Mouse (Mus musculus): ENCODE measurements around the gene Dgcr2. TPM values are rescaled to one million over a fixed set of nuclear protein-coding genes. Genes with fewer than 3 reads are reported as not detected.
A peak's percentile ranks its signal among the peaks of the same experiment; 100 is the strongest.

Dgcr2 gene
- total and polyA plus RNA-seq, 2 experiments from 2014 or later, result 94.0 to 178 TPM

- no peak for TF ChIP-seq CTCF (IDR thresholded peaks at IDR 0.05)
Measured at GRCm38 (mm10) chr16:17807192-17808009, 91.0 kb downstream of the Dgcr2 start.

DNA sequence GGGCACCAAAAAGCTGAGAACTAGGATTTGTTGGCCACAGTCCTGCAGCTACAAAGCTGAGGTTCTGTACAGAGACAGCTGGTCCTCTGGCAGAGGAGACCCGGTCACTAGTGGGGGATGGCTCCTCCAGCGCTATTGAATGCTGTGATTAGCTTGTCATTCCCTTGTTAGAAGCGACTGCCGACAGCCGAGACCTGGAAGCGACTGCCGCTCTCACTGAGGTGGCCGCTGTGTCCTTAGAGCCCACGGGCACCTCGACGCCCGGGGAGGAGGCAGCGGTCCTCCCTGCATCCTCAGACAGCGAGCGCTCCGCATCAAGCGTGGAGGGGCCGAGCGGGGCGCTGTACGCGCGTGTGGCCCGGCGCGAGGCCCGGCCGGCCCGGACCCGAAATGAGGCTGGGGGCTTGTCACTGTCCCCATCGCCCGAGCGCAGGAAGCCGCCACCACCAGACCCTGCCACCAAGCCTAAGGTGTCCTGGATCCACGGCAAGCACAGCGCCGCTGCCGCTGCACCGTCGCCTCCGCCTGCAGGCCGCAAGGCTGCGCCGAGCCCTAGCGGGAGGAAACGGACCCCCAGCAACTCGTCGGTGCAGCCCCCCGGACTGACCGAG, 91.7 kb downstream of the Dgcr2 start:
- H3K4me1 ChIP-seq (ENCODE audit: insufficient read depth, low read length), result peaks cover 39% of the 10 kb centered on the region
- WGBS, result 1% methylated on average over 44 of the region's 50 CpGs
- peak; percentile 15 for DNase-seq (ENCODE audit: low spot score)

More at GRCm38 (mm10) chr16:17807192-17808009, 91.0 kb downstream of the Dgcr2 start:
- Histone ChIP-seq H3K4me1 (ENCODE audit: insufficient read depth, low read length) (peaks cover 37% of the 10 kb centered on the region), H3K4me2 (ENCODE audit: low read depth, low read length, poor library complexity, severe bottlenecking) (peak overlapping the region; percentile 86), H3K4me3 (ENCODE audit: low read depth, low read length) (peak overlapping the region; percentile 63), H3K27ac (ENCODE audit: low read depth, low read length) (peak overlapping the region; percentile 87), H3K9me3 (ENCODE audit: low read length) (no peaks in the 10 kb centered on the region), H3K9ac (replicated peaks; ENCODE audit: low read length, poor library complexity, severe bottlenecking) (peak overlapping the region; percentile 84), H3K27me3 (ENCODE audit: insufficient read depth, low read length) (peaks cover 34% of the 10 kb centered on the region), H3K36me3 (ENCODE audit: insufficient read depth, low read length) (no peaks in the 10 kb centered on the region)
- WGBS, result 2% methylated on average over 66 of the region's 73 CpGs
- ATAC-seq (ENCODE audit: low FRiP score) (peak; percentile 82), DNase-seq (ENCODE audit: low spot score) (peak; percentile 94)

DNA sequence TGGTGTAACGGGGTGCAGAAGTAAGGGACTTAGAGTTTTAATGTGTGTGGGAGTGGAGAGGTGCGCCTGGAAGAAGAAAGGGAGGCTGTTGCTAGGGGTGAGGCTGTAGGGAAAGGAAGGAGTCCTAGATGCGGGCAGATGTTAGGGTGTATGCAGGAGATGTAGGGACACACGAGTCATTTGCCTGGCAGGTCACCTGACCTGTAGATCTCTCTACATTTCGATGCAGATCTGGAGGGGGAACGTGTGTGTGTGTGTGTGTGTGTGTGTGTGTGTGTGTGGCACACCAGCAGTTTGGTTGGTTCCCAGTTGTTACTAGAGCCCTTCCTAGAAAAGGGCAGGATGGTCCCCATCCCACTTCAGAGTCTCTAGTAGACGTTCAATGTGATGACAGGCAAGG, 93.4 kb downstream of the Dgcr2 start:
- Histone ChIP-seq H3K4me1 (ENCODE audit: insufficient read depth, low read length) (peaks cover 37% of the 10 kb centered on the region), H3K9ac (replicated peaks; ENCODE audit: low read length, poor library complexity, severe bottlenecking) (no peak overlapping the region), H3K9me3 (ENCODE audit: low read length) (no peaks in the 10 kb centered on the region), H3K27ac (ENCODE audit: low read depth, low read length) (no peak overlapping the region), H3K27me3 (ENCODE audit: insufficient read depth, low read length) (peaks cover 56% of the 10 kb centered on the region), H3K36me3 (ENCODE audit: insufficient read depth, low read length) (no peaks in the 10 kb centered on the region), H3K4me3 (ENCODE audit: low read depth, low read length) (no peak overlapping the region), H3K4me2 (ENCODE audit: low read depth, low read length, poor library complexity, severe bottlenecking) (peak overlapping the region; percentile 51; the same call in 1 of the 2 replicates)
- TF ChIP-seq CTCF (IDR thresholded peaks at IDR 0.05), result no peak
- DNase-seq (ENCODE audit: low spot score) (no peak), ATAC-seq (ENCODE audit: low FRiP score) (no peak)
- 6% methylated on average over 7 of the region's 7 CpGs for WGBS

More for the DNA sequence above, 91.7 kb downstream of the Dgcr2 start:
- Histone ChIP-seq H3K4me2 (ENCODE audit: low read depth, low read length, poor library complexity, severe bottlenecking) (peak overlapping the region; percentile 86), H3K36me3 (ENCODE audit: insufficient read depth, low read length) (no peaks in the 10 kb centered on the region), H3K9me3 (ENCODE audit: low read length) (no peaks in the 10 kb centered on the region), H3K27ac (ENCODE audit: low read depth, low read length) (peak overlapping the region; percentile 87), H3K9ac (replicated peaks; ENCODE audit: low read length, poor library complexity, severe bottlenecking) (peak overlapping the region; percentile 84), H3K27me3 (ENCODE audit: insufficient read depth, low read length) (peaks cover 41% of the 10 kb centered on the region), H3K4me3 (ENCODE audit: low read depth, low read length) (peak overlapping the region; percentile 63)
- peak; percentile 26; the same call in 1 of the 2 replicates for ATAC-seq (ENCODE audit: low FRiP score)
- peak; percentile 2; the same call in 1 of the 2 replicates for TF ChIP-seq CTCF (IDR thresholded peaks at IDR 0.05)

DNA sequence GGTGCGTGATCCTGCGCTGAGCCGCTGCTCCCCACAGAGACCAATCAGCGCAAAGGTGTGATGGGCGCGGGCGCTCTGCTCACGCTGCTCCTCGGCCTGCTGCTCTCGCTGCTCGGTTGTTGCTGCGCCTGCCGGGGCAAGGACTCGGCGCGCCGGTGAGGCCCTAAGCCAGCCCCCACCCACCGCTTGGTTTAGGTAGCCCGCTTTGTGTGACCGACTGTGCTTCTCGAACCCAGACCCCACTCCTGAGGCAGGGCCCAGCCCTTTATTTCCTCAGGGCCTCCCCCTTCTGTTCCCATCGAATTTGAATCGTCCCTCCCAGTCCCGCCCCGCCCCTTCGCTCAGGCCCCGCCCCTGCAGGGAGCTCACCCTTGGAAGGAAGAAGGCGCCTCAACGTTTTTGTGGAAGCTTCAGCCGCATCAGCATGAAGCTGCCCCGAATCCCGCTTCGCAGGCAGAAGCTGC, 93.9 kb downstream of the Dgcr2 start:
- no peak for TF ChIP-seq CTCF (IDR thresholded peaks at IDR 0.05)
- H3K4me1 ChIP-seq (ENCODE audit: insufficient read depth, low read length), result peaks cover 32% of the 10 kb centered on the region
- H3K9me3 ChIP-seq (ENCODE audit: low read length), result no peaks in the 10 kb centered on the region
- DNase-seq (ENCODE audit: low spot score) (no peak), ATAC-seq (ENCODE audit: low FRiP score) (no peak)
- H3K4me2 ChIP-seq (ENCODE audit: low read depth, low read length, poor library complexity, severe bottlenecking), result peak overlapping the region; percentile 51
- H3K27me3 ChIP-seq (ENCODE audit: insufficient read depth, low read length), result peaks cover 61% of the 10 kb centered on the region
- no peaks in the 10 kb centered on the region for H3K36me3 ChIP-seq (ENCODE audit: insufficient read depth, low read length)
- H3K27ac ChIP-seq (ENCODE audit: low read depth, low read length), result no peak overlapping the region
- H3K9ac ChIP-seq (replicated peaks; ENCODE audit: low read length, poor library complexity, severe bottlenecking), result 0 out of 2 replicates have a peak overlapping the region, but pooled peaks have one; percentile 24
- WGBS, result 2% methylated on average over 33 of the region's 33 CpGs
- H3K4me3 ChIP-seq (ENCODE audit: low read depth, low read length), result peak overlapping the region; percentile 31

- ATAC-seq (ENCODE audit: low FRiP score), result no peak
- TF ChIP-seq CTCF (IDR thresholded peaks at IDR 0.05), result no peak
- Histone ChIP-seq H3K27me3 (ENCODE audit: insufficient read depth, low read length) (peaks cover 67% of the 10 kb centered on the region), H3K4me1 (ENCODE audit: insufficient read depth, low read length) (peaks cover 31% of the 10 kb centered on the region), H3K27ac (ENCODE audit: low read depth, low read length) (no peak overlapping the region), H3K9ac (replicated peaks; ENCODE audit: low read length, poor library complexity, severe bottlenecking) (0 out of 2 replicates have a peak overlapping the region, but pooled peaks have one; percentile 24), H3K4me3 (ENCODE audit: low read depth, low read length) (peak overlapping the region; percentile 41), H3K4me2 (ENCODE audit: low read depth, low read length, poor library complexity, severe bottlenecking) (peak overlapping the region; percentile 75), H3K36me3 (ENCODE audit: insufficient read depth, low read length) (no peaks in the 10 kb centered on the region), H3K9me3 (ENCODE audit: low read length) (no peaks in the 10 kb centered on the region)
- 9% methylated on average over 33 of the region's 33 CpGs for WGBS
- no peak for DNase-seq (ENCODE audit: low spot score)
Measured at GRCm38 (mm10) chr16:17803675-17804448, 94.5 kb downstream of the Dgcr2 start.

Data from midbrain, postnatal 0 days (tissue).